Mouse (Mus musculus) CH12.LX (cell line): ENCODE results near the gene Mdm4. TPM values are rescaled to one million over a fixed set of nuclear protein-coding genes. Genes with fewer than 3 reads are reported as not detected.
"Not testable (repeated sequence)": the region's sequence is repeated elsewhere in the genome, so short reads cannot be mapped to it uniquely, and the experiment has no call there.

Experiments used
- DNase-seq: peaks from one replicate; pipeline ENCODE4 v3.0.0-alpha.2; 2013; ENCODE audit errors: extremely low read depth
- H3K27ac ChIP-seq: 2 replicates; pipeline ENCODE4 v1.5.1; 2012; ENCODE audit warnings: low read depth, mild to moderate bottlenecking, control low read depth, moderate library complexity; ENCODE audit not compliant: insufficient read depth
- H3K27me3 ChIP-seq: replicated peaks from 2 replicates; pipeline ENCODE3; 2012; ENCODE audit warnings: inconsistent platforms
- H3K36me3 ChIP-seq, 2 experiments: replicated peaks in 1 of 2; 2 replicates each; pipeline versions ENCODE3 to v1.6.1; 2012; ENCODE audit warnings: inconsistent platforms in 1 of 2, low read length in 1 of 2, mild to moderate bottlenecking in 1 of 2, mixed read lengths in 1 of 2, moderate library complexity in 1 of 2; ENCODE audit not compliant: control insufficient read depth in 1 of 2, insufficient read depth in 1 of 2
- H3K4me1 ChIP-seq, 2 experiments: 2 replicates each; pipeline ENCODE4 v1.6.1; 2012; ENCODE audit warnings: inconsistent platforms in 1 of 2, moderate library complexity in 1 of 2; ENCODE audit not compliant: insufficient read depth in 2 of 2, control insufficient read depth in 1 of 2
- H3K4me2 ChIP-seq: 2 replicates; pipeline ENCODE4 v1.6.1; 2012; ENCODE audit warnings: low read depth, mild to moderate bottlenecking, control low read depth; ENCODE audit not compliant: poor library complexity, insufficient read depth, severe bottlenecking
- H3K4me3 ChIP-seq, 3 experiments: fragments of 150-350 bp in 1 of 3; sonication (generic) in 1 of 3; replicated peaks in 1 of 3; 2 replicates each; pipeline versions ENCODE3 to v1.5.1; 2011 to 2012; ENCODE audit warnings: low read depth in 2 of 3, low read length in 2 of 3, mild to moderate bottlenecking in 2 of 3, moderate library complexity in 2 of 3, control low read depth in 1 of 3, improper control_type of control experiment in 1 of 3, inconsistent platforms in 1 of 3, mixed read lengths in 1 of 3; ENCODE audit not compliant: poor library complexity in 1 of 3
- H3K79me2 ChIP-seq: replicated peaks from 2 replicates; pipeline ENCODE4 v1.6.1; 2012; ENCODE audit warnings: mild to moderate bottlenecking, moderate library complexity; ENCODE audit not compliant: control insufficient read depth, poor library complexity, insufficient read depth, severe bottlenecking; ENCODE audit errors: extremely low read depth
- H3K9ac ChIP-seq: 2 replicates; pipeline ENCODE4 v1.6.1; 2012; ENCODE audit warnings: low read depth, mild to moderate bottlenecking, control low read depth, moderate library complexity; ENCODE audit not compliant: insufficient read depth
- H3K9me3 ChIP-seq: replicated peaks from 2 replicates; pipeline ENCODE3; 2012; ENCODE audit warnings: low read length, inconsistent platforms, mixed read lengths
- CHD1 ChIP-seq: IDR thresholded peaks from 2 replicates; pipeline ENCODE4 v1.6.1; 2012; ENCODE audit warnings: low read depth, low read length, improper control_type of control experiment, inconsistent platforms
- CTCF ChIP-seq, 2 experiments: IDR thresholded peaks in 1 of 2; conservative IDR thresholded peaks in 1 of 2; 2 replicates each; pipeline ENCODE4 v1.5.1; 2011 to 2012; ENCODE audit warnings: low read depth in 2 of 2, low read length in 2 of 2, improper control_type of control experiment in 1 of 2, inconsistent platforms in 1 of 2, mild to moderate bottlenecking in 1 of 2, moderate library complexity in 1 of 2
- NRF1 ChIP-seq: IDR thresholded peaks from 2 replicates; pipeline ENCODE4 v1.6.1; 2014; ENCODE audit warnings: low read depth, mild to moderate bottlenecking, inconsistent platforms, low read length, improper control_type of control experiment, moderate library complexity
- UBTF ChIP-seq: IDR thresholded peaks from 2 replicates; pipeline ENCODE4 v1.6.1; 2012; ENCODE audit warnings: low read depth, mild to moderate bottlenecking, inconsistent platforms, low read length, improper control_type of control experiment, moderate library complexity
- dilution Hi-C: fragments of 300-500 bp; cut with MboI; formaldehyde crosslinking; loops from 2 replicates; pipeline ENCODE4 v1.14.3; 2020; ENCODE audit warnings: low sequenced_read_pairs; ENCODE audit not compliant: extremely low pct_unique_long_range_greater_than_20kb, extremely low pct_ligation_motif_present
- in situ Hi-C: fragments of 300-500 bp; cut with MboI; formaldehyde crosslinking; loops from 3 replicates; pipeline ENCODE4 v1.14.3; 2019; ENCODE audit warnings: low sequenced_read_pairs, low pct_ligation_motif_present, low pct_unique_long_range_greater_than_20kb, mixed read lengths
- polyA plus RNA-seq: library from polyadenylated mRNA; unstranded; fragments of >175 nt; gene quantifications from 2 replicates; pipeline ENCODE4 v1.2.1, GENCODE M21; 2012; ENCODE audit warnings: low read depth; ENCODE audit not compliant: insufficient read length
- total RNA-seq, 2 experiments: library from RNA; depleted of rRNA; stranded (reverse); fragments of 300-350 nt in 1 of 2; fragments of >200 nt in 1 of 2; gene quantifications; 2 replicates each; pipeline ENCODE4 v1.2.3; 2012 to 2014

The Mdm4 gene
- total and polyA plus RNA-seq, 3 experiments: 66.5 to 107 (median 78.9) TPM

DNA sequence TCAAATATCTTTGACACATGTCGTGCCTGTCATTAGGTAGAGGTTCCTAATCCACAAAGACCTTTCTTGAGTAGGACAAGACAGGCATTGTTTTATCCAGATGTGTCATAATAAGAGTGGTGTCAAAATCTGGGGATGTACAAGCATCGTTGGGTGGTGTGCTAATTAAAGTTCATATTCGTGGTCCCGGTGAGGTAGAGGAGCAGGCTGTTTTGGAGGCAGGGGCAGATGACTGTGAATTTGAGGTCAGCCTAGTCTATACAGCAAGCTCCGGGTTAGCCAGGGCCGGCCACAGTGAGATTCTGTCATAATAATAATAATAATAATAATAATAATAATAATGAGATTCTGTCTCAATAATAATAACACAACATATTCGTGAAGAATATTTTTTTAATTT, 5.9 kb downstream of the Mdm4 start:
- in situ Hi-C loops (no loop called here), dilution Hi-C loops (no loop called here)
- Histone ChIP-seq H3K27me3 (no peaks in the 10 kb centered on the region), H3K9me3 (peaks cover 3% of the 10 kb centered on the region), H3K4me2 (peak overlapping the region; percentile 68), H3K4me3 (peak overlapping the region; percentile 71 to 99 (median 78)), H3K36me3 (peaks cover 3 to 6% of the 10 kb centered on the region in 2 experiments), H3K79me2 (peaks cover 44% of the 10 kb centered on the region), H3K9ac (peak overlapping the region; percentile 81), H3K4me1 (peaks cover 0 to 33% of the 10 kb centered on the region in 2 experiments; a peak in 2 of 4 replicates), H3K27ac (peak overlapping the region; percentile 97)
- TF ChIP-seq NRF1: no peak
- 0 out of 2 replicates have a peak, but pooled peaks have one; percentile 14 for TF ChIP-seq CHD1
- no peak for DNase-seq

DNA sequence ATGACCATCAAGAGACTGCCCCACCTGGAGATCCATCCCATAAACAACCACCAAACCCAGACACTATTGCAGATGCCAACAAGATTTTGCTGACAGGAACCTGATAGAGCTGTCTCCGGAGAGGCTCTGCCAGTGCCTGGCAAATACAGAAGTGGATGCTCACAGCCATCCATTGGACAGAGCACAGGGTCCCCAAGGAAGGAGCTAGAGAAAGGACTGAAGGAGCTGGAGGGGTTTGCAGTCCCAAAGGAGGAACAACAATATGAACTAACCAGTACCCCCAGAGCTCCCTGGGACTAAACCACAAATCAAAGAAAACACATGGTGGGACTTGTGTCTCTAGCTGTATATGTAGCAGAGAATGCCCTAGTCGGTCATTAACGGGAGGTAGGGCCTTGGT, 6.6 kb downstream of the Mdm4 start:
- Histone ChIP-seq H3K79me2 (peaks cover 46% of the 10 kb centered on the region), H3K4me3 (peak overlapping the region; percentile 71 to 99 (median 78)), H3K4me1 (peaks cover 0 to 32% of the 10 kb centered on the region in 2 experiments; a peak in 2 of 4 replicates), H3K27ac (peak overlapping the region; percentile 87), H3K4me2 (peak overlapping the region; percentile 68), H3K9ac (peak overlapping the region; percentile 81)
- DNase-seq, H3K27me3 ChIP-seq, H3K36me3 ChIP-seq, dilution Hi-C loops, in situ Hi-C loops, H3K9me3 ChIP-seq: not testable (repeated sequence)

- H3K9ac ChIP-seq, DNase-seq, in situ Hi-C loops, H3K4me2 ChIP-seq, H3K9me3 ChIP-seq, H3K27me3 ChIP-seq, H3K4me3 ChIP-seq, dilution Hi-C loops: not testable (repeated sequence)
- peaks cover 60% of the 10 kb centered on the region for H3K79me2 ChIP-seq
- H3K4me1 ChIP-seq: peaks cover 0 to 19% of the 10 kb centered on the region in 2 experiments; a peak in 2 of 4 replicates
- peaks cover 8 to 20% of the 10 kb centered on the region in 2 experiments for H3K36me3 ChIP-seq
- peak overlapping the region; percentile 53 for H3K27ac ChIP-seq
Observed at GRCm38 (mm10) chr1:133021971-133022370, 8.4 kb downstream of the Mdm4 start.

DNA sequence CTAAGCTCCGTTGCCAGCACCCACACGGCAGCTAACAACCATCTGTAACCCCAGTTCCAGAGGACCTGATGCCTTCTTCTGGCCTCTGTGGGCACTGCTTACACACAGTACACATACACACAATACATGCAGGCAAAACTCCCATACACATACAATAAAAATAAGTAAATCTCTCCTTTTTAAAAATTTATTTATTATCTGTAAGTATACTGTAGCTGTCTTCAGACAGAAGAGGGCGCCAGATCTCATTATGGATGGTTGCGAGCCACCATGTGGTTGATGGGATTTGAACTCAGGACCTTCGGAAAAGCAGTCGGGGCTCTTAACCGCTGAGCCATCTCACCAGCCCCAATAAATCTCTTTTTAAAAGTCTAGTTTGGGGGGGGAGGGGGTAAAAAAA, 9.0 kb downstream of the Mdm4 start:
- H3K27ac ChIP-seq: peak overlapping the region; percentile 92
- H3K9me3 ChIP-seq: peaks cover 3% of the 10 kb centered on the region
- dilution Hi-C loops (no loop called here), in situ Hi-C loops (no loop called here)
- no peak overlapping the region for H3K4me2 ChIP-seq
- peaks cover 10 to 24% of the 10 kb centered on the region in 2 experiments for H3K36me3 ChIP-seq
- peaks cover 63% of the 10 kb centered on the region for H3K79me2 ChIP-seq
- H3K4me1 ChIP-seq: peaks cover 0 to 15% of the 10 kb centered on the region in 2 experiments; a peak in 2 of 4 replicates
- no peak for DNase-seq
- TF ChIP-seq CTCF (conservative IDR thresholded peaks at IDR 0.05 in 1 of 2, IDR thresholded peaks at IDR 0.05 in 1 of 2; ENCODE audit: low read depth in 2 of 2, low read length in 2 of 2): peak in 1 of 2 experiments; percentile 17; a peak in 1 of 4 replicates
- TF ChIP-seq UBTF: no peak
- H3K27me3 ChIP-seq: no peaks in the 10 kb centered on the region
- peak overlapping the region in 1 of 3 experiments; percentile 11 for H3K4me3 ChIP-seq
- no peak overlapping the region for H3K9ac ChIP-seq
